Mouse (Mus musculus) urinary bladder, postnatal 10 days (tissue): Measurements from ENCODE around the gene Tspyl1.
"Not testable (repeated sequence)": the region's sequence is repeated elsewhere in the genome, so short reads cannot be mapped to it uniquely, and the experiment has no call there.

Experiments used
- DNase-seq: peaks from one replicate; pipeline ENCODE4 v3.0.0; 2022; ENCODE audit warnings: low spot score

Gene Tspyl1

GRCm38 (mm10) chr10:34281962-34282388 lies at the start of gene Tspyl1:
Gene Tspyl1 (plus strand): TSS chr10:34282190.
- DNase-seq: peak; percentile 97

- no peak for DNase-seq
These were observed 48.6 kb upstream of the Tspyl1 start for GRCm38 (mm10) chr10:34233418-34233817.

- no peak for DNase-seq
These were observed 47.9 kb upstream of the Tspyl1 start for GRCm38 (mm10) chr10:34233931-34234745.

GRCm38 (mm10) chr10:34235384-34235783 lies 46.6 kb upstream of the Tspyl1 start:
- DNase-seq: no peak

- DNase-seq: no peak
These were observed 45.4 kb upstream of the Tspyl1 start for GRCm38 (mm10) chr10:34236569-34236968.

GRCm38 (mm10) chr10:34238536-34238935 lies 43.5 kb upstream of the Tspyl1 start:
- no peak for DNase-seq

- DNase-seq: no peak
These were observed 37.2 kb upstream of the Tspyl1 start for GRCm38 (mm10) chr10:34244745-34245144.

GRCm38 (mm10) chr10:34246106-34246505 lies 35.9 kb upstream of the Tspyl1 start:
- DNase-seq: no peak

- no peak for DNase-seq
These were observed 34.2 kb upstream of the Tspyl1 start for GRCm38 (mm10) chr10:34247757-34248156.

- DNase-seq: no peak
These were observed 32.4 kb upstream of the Tspyl1 start for GRCm38 (mm10) chr10:34249594-34249993.

GRCm38 (mm10) chr10:34252833-34253232 lies 29.2 kb upstream of the Tspyl1 start:
- DNase-seq: not testable (repeated sequence)

GRCm38 (mm10) chr10:34265106-34265505 lies 16.9 kb upstream of the Tspyl1 start:
- no peak for DNase-seq

- DNase-seq: no peak
These were observed 14.5 kb upstream of the Tspyl1 start for GRCm38 (mm10) chr10:34267312-34268070.

- DNase-seq: no peak
These were observed 10.3 kb upstream of the Tspyl1 start for GRCm38 (mm10) chr10:34271681-34272080.

- no peak for DNase-seq
These were observed 1.3 kb upstream of the Tspyl1 start for GRCm38 (mm10) chr10:34280591-34281175.

GRCm38 (mm10) chr10:34281211-34281961 lies 604 bp upstream of the Tspyl1 start:
- no peak for DNase-seq

- DNase-seq: peak; percentile 25
These were observed 639 bp downstream of the Tspyl1 start for GRCm38 (mm10) chr10:34282420-34283238.

- no peak for DNase-seq
These were observed 14.9 kb downstream of the Tspyl1 start for GRCm38 (mm10) chr10:34296911-34297298.

- peak; percentile 63 for DNase-seq
These were observed 15.4 kb downstream of the Tspyl1 start, which contains the start of gene Tspyl4 for GRCm38 (mm10) chr10:34297299-34297979. Gene Tspyl4 (plus strand): TSS chr10:34297442.

- DNase-seq: no peak
These were observed 16.2 kb downstream of the Tspyl1 start for GRCm38 (mm10) chr10:34297980-34298753.
